Mouse (Mus musculus) midbrain, embryonic 13.5 days (tissue): Measurements from ENCODE around the gene Clk2. TPM values are rescaled to one million over a fixed set of nuclear protein-coding genes. Genes with fewer than 3 reads are reported as not detected.
A peak's percentile ranks its signal among the peaks of the same experiment; 100 is the strongest.

ENCODE experiments used
- ATAC-seq: fragments of 200-750 bp; cut with Nextera tagmentation; 2 replicates; pipeline ENCODE4 v1.8.0; 2017; ENCODE audit warnings: mild to moderate bottlenecking, moderate TSS enrichment, moderate library complexity
- H3K27ac ChIP-seq: fragments of 300-500 bp; sonication (generic); 2 replicates; pipeline ENCODE4 v1.5.1; 2015; ENCODE audit warnings: inconsistent platforms, mild to moderate bottlenecking, moderate library complexity
- H3K27me3 ChIP-seq: fragments of 300-500 bp; sonication (generic); 2 replicates; pipeline ENCODE4 v1.6.1; 2015; ENCODE audit warnings: mild to moderate bottlenecking, inconsistent platforms
- H3K36me3 ChIP-seq: fragments of 300-500 bp; sonication (generic); 2 replicates; pipeline ENCODE4 v1.6.1; 2015; ENCODE audit warnings: mild to moderate bottlenecking, inconsistent platforms
- H3K4me1 ChIP-seq: fragments of 300-500 bp; sonication (generic); replicated peaks from 2 replicates; pipeline ENCODE4 v1.6.1; 2015; ENCODE audit warnings: inconsistent platforms
- H3K4me2 ChIP-seq: fragments of 300-500 bp; sonication (generic); replicated peaks from 2 replicates; pipeline ENCODE4 v1.6.1; 2015; ENCODE audit warnings: moderate library complexity, mild to moderate bottlenecking, inconsistent platforms
- H3K4me3 ChIP-seq: fragments of 300-500 bp; sonication (generic); replicated peaks from 2 replicates; pipeline ENCODE4 v1.5.1; 2015; ENCODE audit warnings: mild to moderate bottlenecking, inconsistent platforms
- H3K9ac ChIP-seq: fragments of 300-500 bp; sonication (generic); replicated peaks from 2 replicates; pipeline ENCODE4 v1.6.1; 2015; ENCODE audit warnings: mild to moderate bottlenecking, inconsistent platforms
- H3K9me3 ChIP-seq: fragments of 300-500 bp; sonication (generic); 2 replicates; pipeline ENCODE4 v1.6.1; 2016; ENCODE audit warnings: mild to moderate bottlenecking, inconsistent platforms
- WGBS: fragments of 180-500 bp; shearing (Covaris S2); methylation state at CpG from one replicate; pipeline ENCODE4 v1.1.7; 2015; 5-methylcytosine and 5-hydroxymethylcytosine counted together
- polyA plus RNA-seq: library from polyadenylated mRNA; unstranded; fragments of >200 nt; fragmentation: Nextera tagmentation; extraction: Ambion mirVana; gene quantifications from 2 replicates; pipeline ENCODE4 v1.2.1, GENCODE M21; 2015

The Clk2 gene
- 24.9 and 32.9 TPM in 2 replicates for polyA plus RNA-seq

- H3K27me3 ChIP-seq = no peaks in the 10 kb centered on the region
- H3K4me2 ChIP-seq = peak within 1 kb of the TSS; percentile 80
- peak; percentile 97 for ATAC-seq
- H3K36me3 ChIP-seq = peaks cover 27% of the 10 kb centered on the region
- H3K4me1 ChIP-seq = peaks cover 28% of the 10 kb centered on the region
- peak within 1 kb of the TSS; percentile 94 for H3K9ac ChIP-seq
- peak within 1 kb of the TSS; percentile 93 for H3K27ac ChIP-seq
- no peaks in the 10 kb centered on the region for H3K9me3 ChIP-seq
- under 1% methylated on average over 68 of the region's 79 CpGs for WGBS
- peak within 1 kb of the TSS; percentile 91 for H3K4me3 ChIP-seq
These were observed at the start of gene Clk2 for GRCm38 (mm10) chr3:89164506-89165267. TSS of gene Clk2 (plus strand) at chr3:89164795.

- ATAC-seq = no peak
- H3K9ac ChIP-seq = no peak overlapping the region
- no peak overlapping the region for H3K4me3 ChIP-seq
- H3K27ac ChIP-seq = no peak overlapping the region
- no peaks in the 10 kb centered on the region for H3K4me1 ChIP-seq
- no peaks in the 10 kb centered on the region for H3K27me3 ChIP-seq
- no peaks in the 10 kb centered on the region for H3K9me3 ChIP-seq
- WGBS = 6% methylated on average over 2 of the region's 2 CpGs
- no peaks in the 10 kb centered on the region for H3K36me3 ChIP-seq
- no peak overlapping the region for H3K4me2 ChIP-seq
These were observed 49.1 kb upstream of the Clk2 start for GRCm38 (mm10) chr3:89115522-89115921.

- H3K36me3 ChIP-seq = no peaks in the 10 kb centered on the region
- no peaks in the 10 kb centered on the region for H3K9me3 ChIP-seq
- no peak overlapping the region for H3K27ac ChIP-seq
- H3K4me1 ChIP-seq = no peaks in the 10 kb centered on the region
- no peak overlapping the region for H3K4me2 ChIP-seq
- no peak overlapping the region for H3K4me3 ChIP-seq
- 78% methylated on average over 2 of the region's 2 CpGs for WGBS
- H3K27me3 ChIP-seq = no peaks in the 10 kb centered on the region
- ATAC-seq = no peak
- no peak overlapping the region for H3K9ac ChIP-seq
These were observed 41.3 kb upstream of the Clk2 start for GRCm38 (mm10) chr3:89123313-89123712.

GRCm38 (mm10) chr3:89124241-89124640, 40.4 kb upstream of the Clk2 start:
- H3K9me3 ChIP-seq = no peaks in the 10 kb centered on the region
- H3K27ac ChIP-seq = no peak overlapping the region
- no peaks in the 10 kb centered on the region for H3K4me1 ChIP-seq
- H3K36me3 ChIP-seq = no peaks in the 10 kb centered on the region
- ATAC-seq = no peak
- no peak overlapping the region for H3K4me2 ChIP-seq
- H3K4me3 ChIP-seq = no peak overlapping the region
- WGBS = 86% methylated on average over 3 of the region's 3 CpGs
- no peak overlapping the region for H3K9ac ChIP-seq
- H3K27me3 ChIP-seq = no peaks in the 10 kb centered on the region

GRCm38 (mm10) chr3:89125981-89126380, 38.6 kb upstream of the Clk2 start:
- WGBS = 91% methylated on average over 3 of the region's 3 CpGs
- H3K9me3 ChIP-seq = no peaks in the 10 kb centered on the region

GRCm38 (mm10) chr3:89129908-89130307, 34.7 kb upstream of the Clk2 start:
- Histone ChIP-seq H3K9ac (no peak overlapping the region), H3K9me3 (no peaks in the 10 kb centered on the region), H3K4me2 (no peak overlapping the region), H3K36me3 (no peaks in the 10 kb centered on the region), H3K27ac (no peak overlapping the region), H3K4me1 (peaks cover 9% of the 10 kb centered on the region), H3K4me3 (no peak overlapping the region), H3K27me3 (no peaks in the 10 kb centered on the region)
- WGBS = 94% methylated on average over 3 of the region's 3 CpGs
- ATAC-seq = no peak

More at GRCm38 (mm10) chr3:89125981-89126380, 38.6 kb upstream of the Clk2 start:
- H3K9ac ChIP-seq = no peak overlapping the region
- H3K27me3 ChIP-seq = no peaks in the 10 kb centered on the region
- H3K36me3 ChIP-seq = no peaks in the 10 kb centered on the region
- no peak overlapping the region for H3K4me2 ChIP-seq
- no peak for ATAC-seq
- H3K4me1 ChIP-seq = no peaks in the 10 kb centered on the region
- H3K4me3 ChIP-seq = no peak overlapping the region
- no peak overlapping the region for H3K27ac ChIP-seq

- WGBS = 50% methylated on average over 4 of the region's 4 CpGs
- peak overlapping the region; percentile 64; the same call in 1 of the 2 replicates for H3K9ac ChIP-seq
- no peaks in the 10 kb centered on the region for H3K36me3 ChIP-seq
- H3K4me1 ChIP-seq = peaks cover 9% of the 10 kb centered on the region
- H3K27me3 ChIP-seq = peaks cover 4% of the 10 kb centered on the region; the same call in 1 of the 2 replicates
- ATAC-seq = 0 out of 2 replicates have a peak, but pooled peaks have one; percentile 14
- peak overlapping the region; percentile 68 for H3K4me2 ChIP-seq
- no peak overlapping the region for H3K27ac ChIP-seq
- peak overlapping the region; percentile 35; the same call in 1 of the 2 replicates for H3K4me3 ChIP-seq
- no peaks in the 10 kb centered on the region for H3K9me3 ChIP-seq
These were observed 32.8 kb upstream of the Clk2 start for GRCm38 (mm10) chr3:89131816-89132215.

- Histone ChIP-seq H3K36me3 (no peaks in the 10 kb centered on the region), H3K9me3 (no peaks in the 10 kb centered on the region), H3K27ac (no peak overlapping the region), H3K27me3 (peaks cover 7% of the 10 kb centered on the region; the same call in 1 of the 2 replicates), H3K4me1 (peaks cover 9% of the 10 kb centered on the region), H3K4me3 (peak overlapping the region; percentile 35), H3K4me2 (peak overlapping the region; percentile 68), H3K9ac (peak overlapping the region; percentile 64)
- WGBS = 17% methylated on average over 30 of the region's 30 CpGs
- ATAC-seq = peak; percentile 63; the same call in 1 of the 2 replicates
These were observed 32.1 kb upstream of the Clk2 start for GRCm38 (mm10) chr3:89132285-89133062.

GRCm38 (mm10) chr3:89133063-89133450, 31.5 kb upstream of the Clk2 start:
- Histone ChIP-seq H3K4me2 (no peak overlapping the region), H3K27ac (no peak overlapping the region), H3K9me3 (no peaks in the 10 kb centered on the region), H3K4me3 (no peak overlapping the region), H3K36me3 (no peaks in the 10 kb centered on the region), H3K4me1 (peaks cover 9% of the 10 kb centered on the region), H3K9ac (no peak overlapping the region), H3K27me3 (peaks cover 7% of the 10 kb centered on the region; the same call in 1 of the 2 replicates)
- 81% methylated on average over 7 of the region's 7 CpGs for WGBS
- ATAC-seq = no peak

- 100% methylated on average over 1 of the region's 1 CpGs for WGBS
- ATAC-seq = no peak
These were observed 30.8 kb upstream of the Clk2 start for GRCm38 (mm10) chr3:89133752-89134151.

GRCm38 (mm10) chr3:89135958-89136357, 28.6 kb upstream of the Clk2 start, which contains the start of gene Pklr:
TSS of gene Pklr (plus strand) at chr3:89136142.
- Histone ChIP-seq H3K9ac (no peak within 1 kb of the TSS), H3K27ac (no peak within 1 kb of the TSS), H3K4me3 (no peak within 1 kb of the TSS), H3K4me2 (no peak within 1 kb of the TSS), H3K36me3 (no peaks in the 10 kb centered on the region), H3K27me3 (peaks cover 7% of the 10 kb centered on the region; the same call in 1 of the 2 replicates), H3K4me1 (peaks cover 9% of the 10 kb centered on the region), H3K9me3 (no peaks in the 10 kb centered on the region)
- ATAC-seq = no peak
- 60% methylated on average over 3 of the region's 3 CpGs for WGBS

More at GRCm38 (mm10) chr3:89133752-89134151, 30.8 kb upstream of the Clk2 start:
- Histone ChIP-seq H3K4me3 (no peak overlapping the region), H3K4me1 (peaks cover 9% of the 10 kb centered on the region), H3K27me3 (peaks cover 7% of the 10 kb centered on the region; the same call in 1 of the 2 replicates), H3K9ac (no peak overlapping the region), H3K4me2 (no peak overlapping the region), H3K36me3 (no peaks in the 10 kb centered on the region), H3K27ac (no peak overlapping the region), H3K9me3 (no peaks in the 10 kb centered on the region)

- Histone ChIP-seq H3K9ac (no peak overlapping the region), H3K4me2 (no peak overlapping the region)
- WGBS = 40% methylated on average over 9 of the region's 9 CpGs
These were observed 28.2 kb upstream of the Clk2 start for GRCm38 (mm10) chr3:89136365-89136764.

More at GRCm38 (mm10) chr3:89136365-89136764, 28.2 kb upstream of the Clk2 start:
- H3K4me1 ChIP-seq = peaks cover 9% of the 10 kb centered on the region
- H3K9me3 ChIP-seq = no peaks in the 10 kb centered on the region
- no peak for ATAC-seq
- H3K27ac ChIP-seq = no peak overlapping the region
- no peak overlapping the region for H3K4me3 ChIP-seq
- peaks cover 7% of the 10 kb centered on the region; the same call in 1 of the 2 replicates for H3K27me3 ChIP-seq
- H3K36me3 ChIP-seq = no peaks in the 10 kb centered on the region
